Mouse (Mus musculus): ENCODE data around the gene Ugt1a6a. TPM values are rescaled to one million over a fixed set of nuclear protein-coding genes. Genes with fewer than 3 reads are reported as not detected.

Gene Ugt1a6a
- total RNA-seq, 2 experiments from 2014 or later, result 0.95 to 2.3 TPM

DNA sequence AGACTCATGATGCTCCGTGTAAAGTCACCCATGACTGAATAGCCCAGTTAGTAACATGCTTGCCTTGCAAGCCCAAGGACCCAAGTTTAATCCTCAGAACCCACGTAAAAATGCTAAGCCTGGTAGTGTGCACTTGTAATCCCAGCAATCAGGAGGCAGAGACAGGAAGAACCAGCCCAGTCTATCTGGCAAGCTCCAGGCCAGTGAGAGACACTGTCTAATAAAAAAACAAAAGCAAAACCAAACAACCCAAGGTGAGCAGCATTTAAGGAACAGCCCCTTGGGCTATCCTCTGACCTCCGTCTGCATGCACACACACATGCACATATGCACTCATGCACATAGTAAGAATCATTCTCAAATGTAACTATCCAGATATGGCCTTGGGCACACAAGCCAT is 95.0 kb downstream of the Ugt1a6a start:
- DNase-seq, result no peak

DNA sequence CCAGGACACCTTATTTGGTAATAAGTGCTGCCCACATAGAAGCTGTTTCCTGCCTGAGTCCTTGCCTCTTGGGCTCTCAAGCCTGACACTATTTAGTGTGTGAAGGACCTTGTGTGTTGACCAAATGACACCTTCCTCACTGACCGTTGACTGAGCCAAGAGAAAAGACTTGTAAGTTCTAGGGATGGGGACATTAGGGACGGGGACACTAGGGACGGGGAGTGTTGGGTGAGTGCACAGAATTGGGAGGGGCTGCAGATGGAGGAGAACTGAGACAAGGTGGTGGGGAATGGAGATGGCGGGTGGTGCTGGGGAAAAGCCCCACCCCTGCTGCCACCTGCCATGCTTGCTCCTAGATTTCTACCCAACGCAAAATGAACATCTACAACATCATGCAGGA is 95.4 kb downstream of the Ugt1a6a start:
- no peak for DNase-seq

DNA sequence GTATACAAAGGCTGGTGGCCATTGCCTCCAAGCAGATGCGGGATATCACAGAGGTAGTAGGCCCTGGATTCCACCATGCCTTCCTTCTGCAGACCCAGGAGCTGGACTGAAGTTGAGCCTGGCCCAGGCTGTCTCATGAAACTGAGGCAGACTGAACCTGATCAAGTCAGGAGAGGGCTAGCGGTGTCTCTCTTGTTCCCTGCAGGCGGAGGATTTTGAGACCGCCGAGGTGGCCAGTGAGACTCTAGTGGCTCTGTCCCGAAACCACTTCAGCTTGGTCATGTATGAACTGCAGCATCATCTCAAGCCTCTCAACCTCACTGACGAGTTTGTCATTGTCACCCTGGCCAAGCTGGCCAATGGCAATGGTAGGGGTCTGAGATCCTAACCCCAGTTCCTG is 95.8 kb downstream of the Ugt1a6a start:
- DNase-seq, result no peak

- no peak for DNase-seq
Observed at GRCm38 (mm10) chr1:88230981-88231802, 96.6 kb downstream of the Ugt1a6a start.

DNA sequence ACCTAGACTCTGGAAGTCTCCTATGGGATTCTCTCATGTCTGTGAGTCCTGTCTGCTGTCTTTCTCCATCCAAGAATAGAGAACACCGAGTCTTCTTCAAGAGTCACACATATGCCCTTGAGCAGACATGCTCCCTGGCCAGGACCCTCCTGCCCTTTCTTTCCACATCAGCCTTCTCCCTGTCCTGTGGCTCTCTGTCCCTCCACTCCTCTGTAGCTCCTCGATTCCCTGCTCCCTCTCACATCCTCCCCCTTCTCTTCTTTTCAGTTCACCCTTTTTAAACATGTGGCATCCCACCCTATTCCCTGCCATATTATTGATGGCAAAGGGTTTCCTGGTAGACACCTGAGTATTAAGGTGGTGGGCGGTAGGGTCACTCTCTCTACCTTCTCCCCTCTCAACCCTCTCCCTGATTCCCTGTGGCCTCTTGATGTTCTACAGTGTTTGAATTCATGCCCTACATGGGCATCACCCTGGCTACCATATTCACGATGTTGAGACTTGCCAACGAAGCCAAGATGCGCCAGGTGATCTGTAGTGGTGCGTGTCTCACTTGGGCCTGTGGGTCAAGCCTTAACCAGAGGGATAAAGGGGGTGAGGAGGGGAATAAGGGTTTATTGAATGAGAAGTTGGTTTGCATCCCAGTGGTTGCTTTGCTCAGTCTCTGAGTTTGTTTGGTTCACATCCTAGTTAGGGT is 97.3 kb downstream of the Ugt1a6a start:
- no peak for DNase-seq

DNA sequence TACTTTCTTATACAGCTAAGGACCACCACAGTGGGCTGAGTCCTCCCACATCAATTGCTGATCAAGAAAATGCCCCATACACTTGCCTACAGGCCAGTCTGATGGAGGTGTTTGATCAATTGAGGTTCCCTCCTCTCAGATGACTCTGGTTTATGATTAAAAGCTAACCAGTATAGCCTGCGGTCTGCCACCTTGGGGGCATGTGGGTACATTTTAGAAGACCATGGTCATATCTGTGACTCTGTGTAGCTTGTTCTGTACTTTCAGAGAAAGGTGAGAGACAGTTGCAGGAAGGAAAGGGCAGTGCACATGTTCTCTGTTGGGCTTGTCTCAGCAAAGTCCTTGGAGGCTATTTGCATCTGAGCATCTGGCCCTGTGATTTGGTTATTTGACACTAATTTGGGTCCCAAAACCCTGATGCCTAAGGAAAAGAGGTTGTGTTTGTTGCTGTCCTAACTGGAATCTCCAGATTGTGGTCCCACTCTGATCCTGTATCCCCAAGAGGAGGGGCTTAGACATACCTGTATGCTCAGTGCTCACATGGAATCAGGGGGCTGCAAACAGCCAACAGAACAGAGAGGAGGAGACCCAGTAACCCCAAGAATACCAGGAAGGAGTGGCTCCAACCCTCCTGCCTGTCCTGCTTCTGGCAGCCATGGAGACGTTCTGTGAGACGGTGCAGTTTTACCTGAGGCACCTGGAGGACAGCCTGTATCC is 98.2 kb downstream of the Ugt1a6a start:
- no peak for DNase-seq

DNA sequence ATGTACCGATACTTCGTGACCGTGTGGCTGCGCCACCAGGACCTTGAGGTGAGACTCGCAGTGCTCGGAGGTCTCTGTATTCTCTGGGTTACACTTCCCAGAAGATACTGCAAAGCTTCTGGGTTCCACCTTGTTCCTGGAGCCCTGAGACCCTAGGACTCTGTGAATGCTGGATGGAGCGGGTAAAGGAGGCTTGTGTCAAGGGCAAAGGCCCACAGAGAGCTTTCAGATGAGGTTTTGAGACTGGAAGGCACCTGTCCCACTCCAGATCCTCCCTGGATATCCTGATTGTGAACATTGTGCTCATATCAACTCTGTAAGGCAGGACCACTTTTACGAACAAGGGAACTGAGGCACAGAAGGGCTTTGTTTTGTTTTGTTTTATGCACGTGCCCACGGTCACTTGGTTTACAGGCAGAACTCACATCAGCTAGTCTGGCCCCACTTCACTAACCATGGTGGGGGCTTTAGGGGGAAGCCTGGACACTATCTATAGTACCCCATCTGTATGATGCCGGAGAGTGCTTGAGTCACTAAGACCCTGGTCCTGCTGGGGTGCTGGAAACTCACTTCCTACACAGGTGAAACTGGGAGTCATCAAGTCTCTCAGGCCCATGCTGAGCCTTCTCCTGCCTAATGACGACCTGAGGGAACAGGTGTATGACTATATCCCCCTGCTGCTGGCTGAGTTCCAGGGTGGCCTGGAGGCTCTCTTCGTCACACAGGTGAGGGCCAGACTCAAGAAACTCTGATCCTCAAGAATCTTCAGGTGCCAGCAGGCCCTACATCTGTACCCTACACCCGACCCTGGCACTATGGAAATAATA is 99.0 kb downstream of the Ugt1a6a start:
- no peak for DNase-seq

DNA sequence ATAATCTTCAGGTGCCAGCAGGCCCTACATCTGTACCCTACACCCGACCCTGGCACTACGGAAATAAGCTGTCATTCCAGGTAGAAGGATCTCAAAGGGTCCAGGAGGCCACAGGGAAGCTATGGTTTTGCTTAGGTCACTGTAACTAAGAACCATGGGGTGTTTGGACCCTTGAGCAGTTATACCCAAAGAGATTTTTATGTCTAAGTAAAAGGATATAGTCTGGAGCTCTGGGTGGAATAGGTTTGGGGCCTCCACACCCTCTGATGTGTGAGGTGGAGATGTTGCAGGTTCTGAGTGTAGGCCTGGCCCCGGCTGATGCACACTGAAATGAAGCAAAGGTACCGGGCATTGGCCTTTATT is 99.6 kb downstream of the Ugt1a6a start:
- DNase-seq, result no peak

DNA sequence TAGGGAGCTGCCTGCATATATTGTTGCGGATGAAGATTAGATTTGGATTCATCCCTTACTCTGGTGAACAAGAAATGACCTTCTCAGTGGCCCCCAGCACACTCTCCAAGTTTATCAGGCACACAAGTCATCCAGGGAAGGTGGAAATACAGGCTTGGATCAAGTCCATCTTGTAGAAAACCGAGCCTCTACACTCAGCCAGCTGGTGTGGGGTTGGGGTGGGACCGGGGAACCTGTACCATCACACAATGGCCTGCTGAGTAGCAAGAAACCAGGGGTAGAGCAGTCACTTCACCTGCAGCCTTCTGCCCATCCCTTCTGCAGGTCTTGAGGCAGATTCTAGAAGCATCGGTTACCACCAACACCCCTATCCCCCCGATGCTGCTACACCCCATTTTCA is 100.0 kb downstream of the Ugt1a6a start:
- DNase-seq, result no peak

DNA sequence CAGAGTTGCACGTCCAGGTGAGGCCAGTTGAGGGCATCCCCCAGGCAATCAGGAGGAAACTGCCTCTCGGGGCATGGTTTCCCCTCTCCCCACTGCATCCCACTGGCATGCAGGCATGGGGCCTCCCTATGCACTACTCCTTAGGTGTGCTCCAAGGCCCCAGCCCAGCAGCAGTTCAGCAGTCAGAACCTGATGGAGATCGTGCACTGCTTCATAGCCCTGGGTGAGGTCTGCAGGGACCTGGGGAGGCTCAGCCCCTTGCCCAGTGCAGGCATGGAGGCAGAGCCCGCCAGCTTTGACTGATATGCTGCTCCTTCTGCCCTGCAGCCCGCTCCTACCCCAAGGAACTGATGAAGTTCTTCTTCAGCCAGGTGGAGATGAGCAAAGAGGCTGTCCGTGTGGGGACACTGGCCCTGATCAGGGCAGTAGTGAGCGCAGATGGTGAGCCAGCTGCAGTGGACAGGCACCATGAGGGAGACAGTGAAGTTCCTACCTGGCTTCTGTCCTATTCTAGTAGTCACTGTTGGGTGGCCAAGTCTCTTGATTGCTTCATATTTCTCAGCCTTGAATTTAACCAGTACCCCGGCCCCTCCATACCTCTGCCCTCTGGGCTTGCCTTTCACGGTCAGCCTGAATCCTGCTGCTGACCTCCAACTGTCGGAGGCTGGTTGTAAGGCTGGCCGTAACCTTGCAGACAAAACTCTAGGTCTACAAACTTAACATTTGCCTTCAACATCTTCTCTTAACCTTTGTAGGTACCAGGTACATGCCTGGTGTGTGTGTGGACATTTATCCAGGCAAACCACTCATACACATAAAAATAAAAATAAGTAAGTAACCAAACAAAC is 100.7 kb downstream of the Ugt1a6a start:
- no peak for DNase-seq

DNA sequence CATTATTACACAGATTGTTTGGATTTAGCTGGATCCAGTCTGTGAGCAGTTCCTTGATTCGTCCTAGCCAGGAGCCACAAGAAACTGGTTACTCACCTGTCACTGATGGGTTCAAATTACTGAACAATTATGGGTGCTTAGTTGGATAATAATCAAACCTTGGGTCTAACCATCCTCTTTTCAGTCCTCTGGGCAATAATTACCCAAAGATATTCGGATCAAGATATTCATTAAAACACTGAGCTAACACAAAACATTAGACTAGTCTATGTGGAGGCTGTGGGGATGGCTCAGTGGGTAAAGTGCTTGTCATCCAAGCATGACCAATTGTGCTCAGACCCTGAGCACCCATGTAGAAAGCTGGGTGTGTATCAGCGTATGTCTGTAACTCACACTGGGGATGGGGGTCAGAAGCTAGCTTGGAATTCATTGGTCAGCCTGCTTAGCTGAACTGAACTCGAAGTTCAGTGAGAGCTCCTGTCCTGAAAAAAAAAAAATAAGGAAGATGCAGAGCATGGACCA is 101.3 kb downstream of the Ugt1a6a start:
- no peak for DNase-seq

GRCm38 (mm10) chr1:88237311-88237710 is 102.7 kb downstream of the Ugt1a6a start:
- no peak for DNase-seq

DNA sequence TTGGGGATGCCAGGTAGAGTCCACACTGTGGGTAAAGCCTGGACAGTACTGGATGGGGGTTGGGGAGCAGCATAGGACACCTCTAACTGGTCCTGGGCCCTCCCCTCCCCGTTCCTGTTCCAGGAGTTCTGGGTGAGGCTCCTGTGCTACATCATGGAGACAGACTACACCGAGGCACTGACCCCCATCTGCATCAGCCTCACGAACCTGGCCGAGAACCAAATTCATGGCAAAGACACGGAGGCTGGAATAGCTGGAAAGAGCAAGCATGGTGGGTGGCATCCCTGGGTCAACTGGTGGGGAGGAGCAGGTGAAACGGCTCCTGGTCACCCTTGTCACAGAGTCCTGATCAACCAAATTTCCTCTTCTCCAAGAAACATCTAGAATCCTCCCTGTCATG is 104.2 kb downstream of the Ugt1a6a start:
- no peak for DNase-seq

DNA sequence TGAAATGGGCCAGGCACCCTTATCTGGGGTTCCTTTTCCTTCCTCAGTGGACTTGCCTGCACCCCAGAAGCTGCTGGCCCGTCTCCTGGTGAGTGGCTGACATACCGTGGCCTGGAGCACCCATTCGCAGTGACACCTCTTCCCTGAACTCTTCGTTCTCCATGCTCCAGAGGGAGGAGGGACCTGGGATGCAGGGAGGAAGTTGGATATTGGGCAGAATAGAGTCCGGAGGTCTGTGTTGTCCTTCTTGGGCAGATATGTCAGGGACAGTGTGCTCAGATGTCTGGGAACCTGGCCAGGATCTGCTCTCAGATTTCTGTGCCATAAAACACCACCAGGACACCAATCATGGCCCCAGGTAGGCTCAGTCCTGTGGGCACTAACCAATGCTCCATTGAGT is 105.5 kb downstream of the Ugt1a6a start:
- no peak for DNase-seq

DNA sequence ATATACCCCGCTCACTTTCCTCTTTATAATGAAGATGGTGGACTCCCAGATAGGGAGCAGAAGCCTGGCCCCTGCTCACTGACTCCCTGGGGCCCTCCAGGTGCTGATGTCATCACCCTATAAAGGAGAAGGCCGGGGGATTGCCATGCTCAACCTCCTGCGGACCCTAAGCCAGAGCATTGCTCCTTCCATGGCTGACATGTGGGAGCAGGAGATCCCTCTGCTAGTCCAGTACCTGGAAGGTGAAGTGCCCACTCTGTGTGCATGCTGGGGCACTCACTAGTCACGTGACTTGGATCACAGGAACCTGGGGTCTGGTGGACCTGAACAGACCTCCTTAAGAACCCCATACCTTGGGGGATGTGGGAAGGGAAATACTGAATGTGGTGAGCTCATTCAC is 106.0 kb downstream of the Ugt1a6a start:
- no peak for DNase-seq

DNA sequence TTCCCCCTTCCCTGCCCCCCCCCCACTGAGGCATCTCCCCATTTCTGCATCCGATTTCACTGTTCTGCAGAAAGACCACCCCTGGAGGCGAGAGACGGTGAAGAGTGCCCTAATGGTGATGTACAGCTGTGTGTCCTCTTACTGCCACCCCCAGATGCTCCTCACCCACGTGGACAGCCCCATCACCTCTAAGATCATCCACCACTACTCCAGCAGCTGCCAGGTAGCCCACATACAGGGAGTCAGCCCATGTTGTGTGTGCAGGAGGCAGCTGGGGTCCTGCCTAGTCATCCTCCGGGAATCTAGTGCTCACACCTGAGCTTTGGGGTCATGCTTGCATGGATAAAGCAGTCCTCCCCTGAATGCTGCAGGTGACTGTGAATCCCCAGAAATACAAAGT is 109.3 kb downstream of the Ugt1a6a start:
- DNase-seq, result no peak

DNA sequence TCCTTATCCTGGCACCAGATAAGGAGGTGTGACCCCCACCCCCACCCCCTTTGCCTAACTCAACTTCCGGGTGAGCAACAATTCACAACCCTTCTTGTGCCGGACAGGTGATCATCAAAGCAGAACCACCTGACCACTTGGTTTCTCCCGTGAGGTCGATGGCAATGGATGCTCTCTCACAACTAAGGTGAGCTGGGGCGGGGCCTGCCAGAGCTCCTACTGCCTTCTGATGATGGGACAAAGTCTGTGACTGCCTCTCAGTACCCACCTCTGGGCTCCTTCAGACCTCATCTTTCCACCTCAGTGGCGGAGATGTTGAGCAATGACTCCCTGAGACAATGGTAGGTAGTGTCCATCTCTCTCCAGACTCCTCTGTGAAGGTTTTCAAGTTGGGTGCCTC is 111.3 kb downstream of the Ugt1a6a start:
- no peak for DNase-seq

- DNase-seq, result no peak
Observed at GRCm38 (mm10) chr1:88246386-88246785, 111.8 kb downstream of the Ugt1a6a start.

- no peak for DNase-seq
Observed at GRCm38 (mm10) chr1:88247660-88248059, 113.1 kb downstream of the Ugt1a6a start.

DNA sequence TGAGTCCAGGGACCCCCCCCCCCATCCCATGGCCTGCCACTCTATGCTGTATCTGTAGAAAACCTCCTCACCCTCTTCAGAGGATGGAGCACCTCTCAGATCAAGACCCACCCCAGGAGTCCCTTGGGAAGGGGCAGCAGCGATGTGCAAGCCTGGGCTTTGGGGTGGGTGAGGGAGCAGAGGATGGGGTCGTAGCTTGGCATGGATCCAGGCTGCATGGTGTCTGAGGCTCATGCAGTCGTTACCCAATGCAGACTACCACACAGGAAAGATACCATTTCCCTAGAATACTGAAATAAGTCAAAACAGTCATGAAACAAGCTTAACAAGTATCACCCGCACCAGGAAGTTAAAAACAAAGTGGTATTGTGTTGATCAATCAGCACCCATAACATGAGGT is 114.0 kb downstream of the Ugt1a6a start:
- DNase-seq, result no peak

GRCm38 (mm10) chr1:88249596-88249995 is 115.0 kb downstream of the Ugt1a6a start:
- no peak for DNase-seq
